Mouse (Mus musculus) spleen, adult 18-20 months (tissue): ENCODE measurements around the gene Ikzf3.
A peak's percentile ranks its signal among the peaks of the same experiment; 100 is the strongest.

Experiments used
- DNase-seq, 2 experiments: peaks; one replicate each; pipeline ENCODE4 v3.0.0; 2022; ENCODE audit warnings: mixed read lengths in 2 of 2

Ikzf3 gene

DNA sequence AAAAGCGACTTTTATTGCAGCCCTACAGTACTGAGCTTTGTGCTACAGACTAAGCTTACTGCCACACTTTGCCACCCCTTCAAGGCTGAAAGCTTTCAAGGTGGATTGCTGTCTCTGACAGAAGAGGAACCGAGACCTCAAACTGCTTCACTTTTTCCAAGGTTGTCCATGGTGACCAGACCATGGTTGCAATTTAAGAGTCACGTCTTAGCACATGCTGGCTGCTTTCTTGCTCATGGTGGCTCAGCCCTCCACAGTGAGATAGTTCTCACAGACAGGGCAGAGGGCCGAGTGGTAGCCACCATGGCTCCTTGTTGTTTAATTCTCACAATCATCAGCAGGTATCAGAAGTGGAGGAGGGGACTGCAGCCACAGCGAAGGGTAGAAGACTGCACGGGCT is 75.0 kb downstream of the Ikzf3 start:
- no peak for DNase-seq

DNA sequence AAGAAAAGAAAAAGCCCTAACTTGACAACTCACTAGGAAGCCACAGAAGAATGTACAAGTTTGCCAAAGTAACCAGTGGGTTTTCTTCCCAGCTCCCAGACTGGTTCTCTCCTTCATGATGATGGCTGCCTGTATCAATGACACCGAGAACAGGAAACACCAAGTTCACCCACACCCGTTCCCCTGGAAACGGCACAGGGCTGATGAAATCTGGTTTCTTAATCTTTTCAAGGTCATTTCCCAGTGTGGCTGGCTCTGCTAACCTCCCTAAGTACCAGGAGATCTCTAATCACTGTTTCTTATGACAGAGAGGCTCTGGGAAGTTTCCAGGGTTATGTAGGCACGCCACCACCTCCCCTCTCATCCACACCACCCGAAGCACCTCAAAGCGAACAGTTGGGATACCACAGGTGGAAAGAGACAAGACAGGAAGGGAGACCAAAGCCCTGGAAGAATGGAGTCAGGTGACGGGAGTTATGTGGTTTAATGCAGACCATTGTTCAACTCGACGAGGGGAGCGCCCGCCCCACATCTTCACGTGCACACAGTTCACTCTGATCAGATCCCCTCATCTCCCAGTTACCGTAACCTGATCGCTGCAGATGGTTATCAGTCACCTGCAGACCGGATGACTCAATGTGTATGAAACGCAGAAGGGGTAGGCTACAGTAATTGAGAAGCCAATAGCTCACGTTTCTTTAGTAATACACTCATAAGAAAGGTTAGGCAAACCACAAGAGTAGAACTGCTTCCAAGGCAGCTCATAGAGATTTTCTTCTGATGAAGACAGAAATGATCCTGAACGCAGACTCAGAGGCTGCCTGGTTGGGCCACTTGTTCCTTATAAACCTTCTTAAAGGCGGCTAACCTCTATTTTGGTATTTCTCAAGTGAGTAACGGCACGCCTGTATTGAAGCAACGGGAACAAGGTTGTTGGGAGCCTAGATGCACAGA is 75.8 kb downstream of the Ikzf3 start:
- no peak for DNase-seq

DNA sequence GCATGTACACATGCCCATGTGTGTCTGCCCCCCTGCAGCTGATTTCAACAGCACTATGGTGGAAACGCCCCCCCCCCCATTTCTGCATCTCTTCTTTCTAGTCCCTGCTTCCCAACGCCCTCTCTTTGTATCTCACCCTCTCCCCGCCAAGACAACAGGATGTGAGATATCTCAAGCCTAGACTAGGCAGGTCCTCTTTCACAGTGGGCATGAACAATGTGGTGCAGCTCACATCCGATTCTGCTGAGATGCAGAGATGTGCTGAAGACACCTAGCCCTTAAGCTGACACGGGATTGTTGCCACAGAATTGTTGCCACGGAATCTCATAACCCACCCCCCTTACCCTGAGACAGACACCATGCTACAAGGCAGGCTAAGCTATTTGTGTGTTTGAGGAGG is 81.3 kb downstream of the Ikzf3 start:
- no peak for DNase-seq

DNA sequence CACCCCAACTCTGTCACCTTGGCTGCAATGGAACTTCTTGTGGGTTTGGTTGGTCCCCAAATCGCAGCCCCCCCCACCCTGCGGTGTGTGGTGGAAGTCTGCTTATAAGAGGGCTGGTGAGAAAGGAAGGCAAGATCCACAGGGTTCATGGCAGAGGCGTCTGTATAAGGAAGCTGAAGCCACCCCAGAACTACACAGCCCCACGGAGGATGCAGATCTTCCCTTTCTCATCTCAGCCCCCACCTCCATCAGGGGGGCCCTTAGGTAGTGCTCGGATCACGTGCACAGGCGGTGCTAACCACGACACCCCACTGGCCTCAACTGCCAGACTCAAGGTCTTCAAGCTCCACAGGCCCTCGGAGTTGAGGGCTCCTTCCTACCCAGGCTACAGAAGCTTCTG is 81.9 kb downstream of the Ikzf3 start:
- peak in 1 of 2 experiments; percentile 36 for DNase-seq

DNA sequence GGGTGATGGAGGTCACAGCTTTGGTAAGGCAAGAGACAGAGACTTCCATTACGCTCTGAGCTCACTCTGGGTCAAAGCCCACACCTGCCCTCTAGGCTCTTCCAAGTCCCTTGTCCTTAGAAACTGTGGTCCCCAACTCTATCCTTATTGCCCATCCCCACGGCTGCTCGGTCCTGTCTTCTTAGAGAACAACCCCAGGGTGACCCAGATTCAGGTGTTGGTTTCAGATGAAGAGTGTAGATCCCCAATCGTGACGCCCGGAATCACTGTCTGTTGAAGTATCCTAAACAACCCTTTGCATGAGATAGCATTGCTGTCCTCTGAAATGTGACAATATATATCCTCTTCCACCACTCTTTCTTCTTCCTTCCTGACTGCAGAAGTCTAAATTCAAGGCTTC is 83.6 kb downstream of the Ikzf3 start:
- no peak for DNase-seq

DNA sequence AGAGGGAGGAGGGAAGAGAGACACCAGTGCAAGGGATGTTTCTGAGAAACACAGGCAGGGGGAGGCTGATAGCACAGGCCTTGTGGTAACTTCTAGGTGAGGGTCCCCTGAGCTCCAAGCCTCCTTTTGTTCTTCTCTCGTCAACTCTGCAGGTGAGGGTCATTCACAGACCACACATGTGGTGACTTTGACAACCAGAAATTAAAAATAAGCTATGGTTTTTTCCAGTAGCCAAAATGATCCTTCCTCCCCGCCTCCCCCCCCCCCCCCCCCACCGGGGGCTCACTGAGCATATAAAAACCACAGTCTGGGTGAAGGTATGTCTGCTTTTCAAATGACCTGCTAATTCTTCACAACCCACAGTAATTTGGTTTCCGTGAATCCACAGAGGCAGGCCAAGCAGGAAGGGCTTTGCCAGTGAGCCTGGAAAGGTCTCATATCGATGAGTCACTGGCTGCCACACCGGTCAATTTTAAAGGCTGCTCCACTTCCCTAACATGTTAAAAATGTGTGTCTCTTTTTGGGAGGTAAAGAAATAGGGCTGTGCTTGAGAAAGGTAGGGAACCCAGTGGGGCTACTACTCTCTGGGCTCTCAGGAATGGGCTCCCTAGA is 84.6 kb downstream of the Ikzf3 start:
- no peak for DNase-seq

DNA sequence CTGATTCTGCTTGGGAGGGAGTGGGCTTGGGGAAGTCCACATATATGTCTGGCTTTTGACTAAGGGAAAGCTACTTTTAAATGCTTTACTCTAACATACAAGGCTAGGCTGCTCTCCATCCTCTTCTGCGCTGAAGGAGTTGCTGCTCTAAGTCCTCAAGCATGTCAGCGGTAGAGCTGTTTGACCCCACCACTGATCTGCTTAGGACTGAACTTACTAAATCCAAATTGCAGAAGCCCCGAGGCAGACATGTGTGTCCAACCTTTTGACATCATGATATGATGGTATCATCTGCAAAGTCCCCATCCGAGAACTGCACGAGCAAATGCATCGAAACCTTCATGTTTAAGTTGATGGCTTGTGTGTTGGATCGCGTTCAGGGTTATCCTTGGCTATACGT is 86.0 kb downstream of the Ikzf3 start:
- DNase-seq, result no peak

DNA sequence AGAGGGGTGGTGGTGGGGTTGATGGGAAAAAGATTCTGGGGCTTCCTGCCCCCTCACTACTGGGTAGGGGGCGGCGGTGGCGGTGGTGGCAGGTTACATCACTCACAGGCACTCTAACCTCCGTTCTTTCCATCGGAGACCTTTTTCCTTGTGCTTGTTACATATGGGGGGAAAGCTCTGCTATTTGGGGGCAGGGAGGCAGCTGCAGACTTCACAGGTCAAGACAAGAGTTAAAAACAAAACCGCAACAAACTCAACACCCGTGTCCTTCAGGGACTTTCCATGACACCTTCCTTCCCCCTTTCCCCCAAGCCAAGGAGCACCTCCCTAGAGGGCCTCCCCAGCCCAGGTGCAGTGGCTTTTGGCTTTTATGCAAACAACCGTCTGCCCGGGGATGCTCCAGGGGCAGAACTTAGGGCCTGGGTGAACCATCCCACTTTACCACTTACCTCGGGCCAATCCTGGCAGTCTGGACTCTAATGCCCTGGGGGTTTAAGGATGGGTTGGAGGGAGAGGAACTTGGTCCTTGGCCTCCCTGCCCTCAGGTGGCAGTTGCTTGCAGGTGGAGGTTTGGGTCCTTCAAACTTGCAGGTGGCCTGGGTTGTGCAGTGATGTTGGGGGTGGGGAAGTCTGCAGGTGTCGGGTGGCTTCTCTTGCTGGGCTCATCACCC is 86.6 kb downstream of the Ikzf3 start:
- DNase-seq, result peak; percentile 66 to 77

DNA sequence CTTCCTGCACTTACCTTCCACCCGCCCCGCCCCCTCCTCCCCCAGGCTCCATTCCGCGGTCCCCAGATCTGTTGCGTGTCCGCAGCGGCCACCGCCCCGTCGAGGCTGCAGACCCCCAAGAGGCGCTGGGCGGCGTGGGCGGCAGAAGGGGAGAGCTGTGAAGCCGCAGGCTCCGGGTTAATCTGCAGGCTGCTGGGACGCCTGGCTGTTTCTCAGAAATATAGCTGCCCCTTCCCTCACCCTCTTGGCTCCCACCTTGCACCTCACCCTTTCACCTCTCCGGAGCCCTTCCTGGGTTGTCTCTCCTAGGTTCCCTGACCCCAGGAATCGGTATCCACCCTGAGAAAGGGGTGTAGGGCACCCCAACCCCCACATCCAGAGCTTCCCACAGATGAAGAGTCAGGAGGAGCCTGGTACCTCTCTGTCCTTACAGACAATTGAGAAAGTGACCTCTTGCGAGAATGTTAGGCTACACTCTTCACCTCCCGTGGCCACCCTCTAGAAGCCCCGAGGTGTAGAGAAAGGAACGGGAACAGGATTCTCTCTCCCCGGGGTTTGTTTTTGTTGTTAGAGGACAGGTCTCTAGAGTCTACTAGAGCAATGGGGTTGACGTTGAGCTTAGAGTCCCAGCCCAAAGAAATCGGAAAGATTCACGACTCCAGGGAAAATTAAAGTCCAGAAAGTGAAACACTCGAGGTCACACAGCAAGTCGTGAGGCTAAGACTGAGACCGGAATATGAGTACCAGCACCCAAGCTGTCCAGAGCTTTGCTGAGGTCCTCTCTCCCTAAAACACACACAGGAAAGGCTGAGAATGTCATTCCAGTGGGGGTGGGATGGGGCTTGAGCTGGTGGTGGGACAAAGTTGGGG is 87.5 kb downstream of the Ikzf3 start:
- DNase-seq, result no peak

DNA sequence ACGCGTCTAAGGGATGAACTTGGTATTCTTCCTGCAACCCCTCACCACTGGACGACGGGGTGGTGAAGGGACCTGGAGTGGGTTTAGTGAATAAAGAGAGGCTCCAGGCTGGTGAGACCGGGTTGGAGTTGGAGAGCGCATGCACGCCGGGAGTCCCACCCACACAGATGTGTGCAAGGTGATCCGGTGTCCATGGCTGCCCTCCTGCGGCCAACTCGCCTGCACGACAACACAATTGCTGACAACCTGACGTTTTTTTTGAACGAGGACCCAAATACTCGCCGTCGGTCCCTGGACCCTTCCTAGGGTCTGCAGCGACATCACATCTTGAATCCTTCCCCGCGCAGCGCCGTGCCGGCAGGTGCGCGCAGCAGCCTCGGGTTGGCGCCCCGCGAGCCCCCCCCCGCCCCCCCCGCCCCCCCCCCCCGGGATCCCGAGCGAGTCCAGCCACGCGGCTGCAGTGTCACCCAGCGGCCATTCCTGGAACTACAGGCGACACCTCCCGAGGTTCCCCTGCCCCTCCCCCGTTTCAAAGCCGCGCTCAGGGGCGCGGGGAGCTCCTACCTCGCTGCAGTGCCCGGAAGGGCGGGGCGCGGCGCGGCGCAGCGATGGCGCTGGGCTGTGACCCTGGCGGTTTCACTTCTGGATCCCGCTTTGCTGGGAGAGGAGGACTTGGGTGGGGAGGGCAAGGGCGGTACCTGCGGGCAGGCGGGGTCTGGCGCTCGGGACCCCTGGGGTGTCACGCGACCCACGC is 88.3 kb downstream of the Ikzf3 start:
- peak; percentile 97 for DNase-seq

DNA sequence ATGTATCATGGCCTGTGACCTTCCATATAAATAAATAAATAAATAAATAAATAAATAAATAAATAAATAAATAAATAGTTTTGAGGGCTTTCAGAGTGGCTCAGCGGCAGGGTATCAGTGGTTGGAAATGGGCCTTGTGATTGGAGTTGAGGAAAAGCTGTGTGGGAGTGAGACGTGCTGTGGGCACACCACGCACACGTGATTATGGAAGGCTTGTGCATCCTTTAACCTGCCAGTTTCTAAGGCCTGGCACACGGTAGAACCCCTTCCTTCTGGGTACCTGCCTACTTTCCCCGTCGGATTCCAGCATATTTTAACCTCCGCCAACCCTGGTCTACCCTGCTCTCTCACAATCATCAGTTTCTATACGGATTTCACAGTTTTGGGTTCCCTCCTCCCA is 88.9 kb downstream of the Ikzf3 start:
- no peak for DNase-seq

DNA sequence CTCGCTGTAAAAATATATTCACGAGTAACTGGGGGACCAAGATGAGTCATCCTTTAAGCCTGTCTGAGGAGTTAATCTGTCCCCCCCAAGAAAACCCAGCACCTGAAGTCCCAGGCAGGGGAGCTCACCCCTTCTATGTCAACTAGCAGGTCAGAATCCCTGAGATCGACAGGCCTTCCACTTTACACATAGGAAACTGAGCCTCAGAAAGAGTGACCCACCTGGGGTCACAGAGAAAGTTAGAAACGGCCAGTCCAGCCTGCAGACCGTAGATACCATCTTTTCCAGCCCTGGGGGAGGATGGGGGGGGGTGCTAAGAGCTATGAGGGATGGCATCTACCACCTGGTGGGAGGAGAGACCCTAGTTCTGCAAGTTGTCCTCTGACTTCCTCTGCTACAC is 89.3 kb downstream of the Ikzf3 start:
- no peak for DNase-seq

DNA sequence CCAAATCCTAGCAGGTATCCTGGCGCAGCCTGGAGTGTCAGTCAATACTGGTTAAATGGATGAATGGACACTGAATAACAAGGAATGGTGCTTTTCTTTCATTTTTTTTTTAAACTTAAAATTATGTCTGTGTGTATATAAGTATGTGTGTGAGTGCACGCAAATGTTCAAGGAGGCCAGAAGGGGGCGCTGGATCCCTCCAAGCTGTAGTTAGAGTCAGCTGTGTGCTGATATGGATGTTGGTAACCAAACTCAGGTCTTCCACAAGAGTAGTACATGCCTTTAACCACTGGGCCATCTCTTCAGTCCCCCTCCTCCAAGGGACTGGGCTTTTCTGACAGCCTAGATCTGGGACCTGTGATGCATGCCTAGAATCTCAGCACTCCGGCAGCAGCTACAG is 90.3 kb downstream of the Ikzf3 start:
- no peak for DNase-seq

DNA sequence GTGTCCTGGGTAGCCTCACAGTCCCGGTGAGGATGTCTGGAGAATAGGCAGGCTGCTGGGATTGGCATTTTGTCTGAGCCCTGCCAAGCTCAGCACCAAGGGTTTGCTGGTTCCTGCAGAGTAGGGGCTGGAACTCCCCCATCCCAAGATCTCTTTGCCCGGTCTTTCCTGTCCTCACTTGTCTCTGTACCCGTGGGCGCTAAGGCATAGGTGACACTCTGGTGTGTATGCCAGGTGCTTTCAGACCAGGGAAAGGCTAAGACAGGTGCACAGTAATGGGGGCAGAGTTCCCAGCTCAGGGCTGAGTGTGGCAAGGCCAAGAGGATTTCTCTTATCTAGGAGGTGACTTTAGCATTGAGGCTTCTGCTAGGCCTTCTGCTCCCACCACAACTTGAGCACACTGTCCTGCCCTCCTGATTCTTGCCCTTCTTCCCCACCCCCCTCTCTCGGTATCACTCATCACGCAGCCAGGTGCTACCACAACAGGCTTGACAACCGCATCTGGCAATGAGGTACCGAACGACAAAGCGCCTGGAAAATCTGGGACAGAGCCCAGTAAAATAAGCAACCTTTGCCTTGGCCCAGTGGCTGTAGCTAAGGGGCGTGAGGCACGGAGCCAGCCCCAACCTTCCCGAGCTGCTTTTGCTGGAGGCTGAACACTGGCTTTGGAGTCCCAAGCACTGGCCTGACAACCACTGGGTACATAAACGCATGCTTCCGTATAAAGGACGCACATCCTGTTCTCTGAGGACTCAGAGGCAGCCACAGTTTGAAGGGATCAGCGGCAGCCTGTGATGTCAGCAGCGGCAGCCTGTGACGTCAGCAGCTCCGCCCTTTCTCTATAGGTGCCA is 95.7 kb downstream of the Ikzf3 start:
- no peak for DNase-seq

DNA sequence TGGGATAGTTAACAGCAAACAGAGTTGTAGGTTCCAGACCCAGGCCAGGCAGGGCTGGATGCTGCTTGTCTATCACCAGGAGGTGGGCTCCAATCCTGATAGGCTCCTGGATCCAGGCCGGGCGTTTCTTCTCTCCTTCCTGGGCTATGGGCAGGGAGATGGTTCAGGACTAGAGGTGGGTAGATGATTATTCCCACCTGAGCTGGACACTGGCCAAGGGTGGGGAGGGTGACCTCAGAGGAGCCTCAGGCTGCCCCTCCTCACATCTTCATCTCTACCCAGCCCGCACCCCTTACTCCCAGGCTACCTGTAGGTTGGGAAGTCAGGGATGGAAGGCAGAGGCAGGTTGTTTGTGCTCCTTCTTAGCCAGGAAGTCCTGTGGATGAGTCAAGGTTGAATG is 96.4 kb downstream of the Ikzf3 start:
- DNase-seq, result no peak

DNA sequence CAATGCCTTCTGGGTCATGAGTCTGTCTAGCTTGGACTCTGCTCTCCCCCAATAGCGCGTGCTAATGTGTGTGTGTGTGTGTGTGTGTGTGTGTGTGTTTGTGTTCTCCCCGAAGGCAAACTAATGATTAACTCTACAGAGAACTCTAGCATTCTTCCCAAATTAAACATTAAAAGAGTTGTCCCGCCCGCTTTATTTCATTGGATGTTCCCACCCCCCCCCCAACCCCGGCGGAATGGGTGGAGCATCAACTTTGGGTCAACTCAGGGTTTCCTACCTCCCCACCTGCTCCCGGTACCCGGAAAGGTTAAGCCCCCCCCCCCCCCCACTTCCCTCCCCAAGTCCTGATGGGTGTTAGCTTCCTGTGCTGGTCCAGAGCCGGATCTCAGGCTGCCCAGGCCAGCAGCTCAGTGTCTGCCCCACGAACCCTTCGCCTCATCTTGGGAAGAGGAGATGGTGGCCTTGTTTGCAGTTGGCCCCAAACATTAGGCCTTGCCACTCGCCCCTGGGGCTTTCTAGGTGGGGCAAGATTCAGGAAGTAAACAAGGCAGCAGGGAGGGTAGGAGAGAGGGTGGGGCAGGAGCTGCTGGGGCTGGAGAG is 97.5 kb downstream of the Ikzf3 start:
- DNase-seq, result no peak

DNA sequence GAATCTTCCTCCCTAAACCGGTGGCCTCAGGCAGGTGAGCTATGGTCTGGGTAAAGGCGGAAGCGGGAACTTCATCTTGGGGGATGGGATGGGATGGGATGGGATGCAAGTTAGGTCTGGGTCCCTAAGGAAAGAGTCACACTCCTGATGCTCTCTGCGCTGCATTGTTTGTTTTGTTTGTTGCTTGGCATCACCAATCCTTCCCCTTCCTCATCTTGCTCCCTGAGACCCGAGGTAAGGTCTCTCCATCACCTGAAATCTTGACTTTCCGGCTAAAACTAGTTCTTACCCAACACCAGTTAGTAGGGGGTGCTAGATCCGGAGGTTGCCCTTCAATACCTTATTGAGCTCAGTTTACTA is 98.4 kb downstream of the Ikzf3 start:
- no peak for DNase-seq

DNA sequence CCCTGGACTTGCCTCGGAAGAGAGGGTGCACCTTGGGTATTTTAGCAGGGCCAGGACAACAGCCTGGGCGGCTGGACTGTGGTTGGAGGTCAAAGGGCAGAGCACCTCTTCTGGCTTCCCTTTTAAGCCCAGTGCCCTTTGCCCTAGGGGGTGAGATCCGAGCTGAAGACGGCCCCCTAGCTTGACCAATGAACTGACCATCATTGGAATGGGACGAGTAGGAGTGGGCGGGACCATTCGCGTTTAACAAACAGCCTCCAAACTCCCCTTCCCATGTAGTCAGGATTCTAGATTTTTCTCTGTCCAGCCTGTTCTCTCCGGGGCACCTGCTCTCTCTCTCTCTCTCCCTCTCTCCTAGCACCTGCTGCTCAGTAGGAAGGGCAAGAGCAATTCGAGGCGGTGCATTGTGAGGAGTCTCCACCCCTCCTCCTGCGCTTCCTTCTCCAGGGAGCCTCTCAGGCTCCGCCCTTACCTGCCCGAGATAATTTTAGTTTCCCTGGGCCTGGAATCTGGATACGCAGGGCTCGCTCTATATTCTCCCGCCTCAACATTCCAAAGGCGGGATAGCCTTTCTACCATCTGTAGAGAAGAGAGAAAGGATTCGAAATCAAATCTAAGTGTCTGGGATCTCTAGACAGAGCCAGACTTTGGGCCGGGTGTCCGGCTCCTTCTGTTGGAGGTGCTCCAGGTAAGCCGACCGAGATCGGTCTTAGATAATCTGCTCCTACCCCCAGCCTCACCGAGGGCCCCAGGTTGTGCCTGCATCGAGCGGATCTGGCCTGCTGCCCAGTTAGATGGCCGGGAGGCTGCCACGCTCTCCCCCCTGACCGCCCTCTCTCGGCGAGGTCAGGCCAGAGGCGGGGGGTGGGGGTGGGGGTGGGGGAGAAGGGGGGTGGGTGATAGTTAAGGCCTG is 99.0 kb downstream of the Ikzf3 start:
- DNase-seq, result no peak

DNA sequence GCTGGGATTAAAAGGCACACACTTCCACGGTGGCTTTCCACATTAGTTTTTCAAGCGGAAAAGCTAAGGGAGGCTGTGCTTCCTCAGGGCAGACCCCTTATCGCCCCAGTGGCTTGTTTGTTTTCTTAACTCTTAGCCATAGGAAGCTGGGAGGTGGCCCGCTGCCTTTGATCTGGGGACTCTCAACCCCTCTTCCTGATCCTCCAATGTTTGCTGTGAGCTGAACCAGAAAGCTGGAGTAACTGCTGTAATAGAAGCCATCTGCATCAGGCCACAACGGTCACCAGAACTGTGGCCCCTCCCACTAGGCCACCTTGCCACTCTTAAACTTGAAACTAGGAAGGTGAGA is 99.6 kb downstream of the Ikzf3 start, which contains the start of gene Grb7:
Grb7 (plus strand) TSS at position 182 of the 349 bp plus-strand sequence.
- DNase-seq, result no peak

DNA sequence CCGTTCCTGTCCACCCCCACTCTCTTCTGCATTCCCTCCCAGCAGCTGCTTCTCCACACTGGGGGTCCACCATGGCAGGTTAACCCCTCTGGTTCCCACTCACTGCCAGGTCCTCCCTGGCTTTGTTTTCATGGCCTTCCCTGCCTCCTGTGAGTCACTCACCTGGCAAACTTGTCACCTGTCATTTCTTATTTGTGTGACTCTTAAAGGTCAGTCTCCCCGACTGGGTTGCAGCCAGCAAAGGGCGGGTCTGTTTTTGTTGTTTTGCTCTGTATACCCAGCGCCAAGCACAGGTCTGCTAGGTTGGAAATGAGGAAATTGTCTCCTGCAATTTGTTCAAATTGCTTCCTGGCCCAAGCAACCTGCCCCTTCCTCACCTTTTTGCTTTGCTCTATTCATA is 100.2 kb downstream of the Ikzf3 start:
- no peak for DNase-seq
